Mouse (Mus musculus) left cerebral cortex, adult 6 months (tissue): Measurements from ENCODE around the gene Abtb1. TPM values are rescaled to one million over a fixed set of nuclear protein-coding genes. Genes with fewer than 3 reads are reported as not detected.

Experiments used
- long read RNA-seq, 2 experiments: library from polyadenylated mRNA; unstranded; transcript quantifications; one replicate each; pipeline ENCODE4 v2.0.0; 2019 to 2020
- polyA plus RNA-seq: library from polyadenylated mRNA; unstranded; fragments of <200 nt; fragmentation: Nextera tagmentation; gene quantifications from 2 replicates; pipeline ENCODE4 v1.2.3, GENCODE M21; 2021

Abtb1 gene
- 34.1 and 41.0 TPM in 2 replicates for polyA plus RNA-seq
- long read RNA-seq, experiment 1, full-length matches to known transcripts = 94 of 265 reads
- long read RNA-seq, experiment 1, partial matches to known transcripts = 24 of 265 reads
- long read RNA-seq, experiment 1, other reads (novel, unspliced or antisense) = 147 of 265 reads
- long read RNA-seq, experiment 2, transcript Abtb1-201 (12 exons, 1,845 nt) = major isoform, 21 of 45 reads
- long read RNA-seq, experiment 2, partial matches to known transcripts = 6 of 45 reads
- long read RNA-seq, experiment 2, other reads (novel, unspliced or antisense) = 18 of 45 reads

GRCm38 (mm10) chr6:88841781-88842689 lies at the start of gene Abtb1:
Gene Abtb1 (minus strand): TSS chr6:88841984.

GRCm38 (mm10) chr6:88874868-88875508 lies 33.2 kb upstream of the Abtb1 start, which contains the start of gene Podxl2:
Gene Podxl2 (minus strand): TSS chr6:88875044.

Other genes with a start within 250 kb of the Abtb1 start
- 0.50 and 0.72 TPM in 2 replicates for gene Kbtbd12, start 204.0 kb downstream of the Abtb1 start, polyA plus RNA-seq
- gene Mgll, start 117.6 kb downstream of the Abtb1 start, polyA plus RNA-seq = 270 and 347 TPM in 2 replicates
- 61.6 and 221 TPM in 2 replicates for gene Podxl2, start 33.1 kb upstream of the Abtb1 start, polyA plus RNA-seq
- 3.1 and 3.4 TPM in 2 replicates for gene Mcm2, start 56.8 kb upstream of the Abtb1 start, polyA plus RNA-seq
- 42.1 and 43.8 TPM in 2 replicates for gene Tpra1, start 60.3 kb upstream of the Abtb1 start, polyA plus RNA-seq